Mouse (Mus musculus): ENCODE measurements around the gene Ipmk. TPM values are rescaled to one million over a fixed set of nuclear protein-coding genes. Genes with fewer than 3 reads are reported as not detected.
A peak's percentile ranks its signal among the peaks of the same experiment; 100 is the strongest.

Gene Ipmk
- polyA plus RNA-seq, 1 experiment from 2014 or later: 25.8 TPM

GRCm38 (mm10) chr10:71403638-71404037, 56.1 kb downstream of the Ipmk start:
- DNase-seq (ENCODE audit: low spot score) (no peak), ATAC-seq (replicated peaks; ENCODE audit: low FRiP score) (no peak)
- no peaks in the 10 kb centered on the region for H3K4me1 ChIP-seq (replicated peaks; ENCODE audit: control insufficient read depth, insufficient read depth, low read length)
- no peak overlapping the region for H3K4me3 ChIP-seq (ENCODE audit: low read depth, low read length)
- no peak overlapping the region for H3K27ac ChIP-seq (ENCODE audit: low read depth, low read length)
- H3K36me3 ChIP-seq (ENCODE audit: control insufficient read depth, insufficient read depth, low read length): no peaks in the 10 kb centered on the region
- H3K9ac ChIP-seq (ENCODE audit: low read length): no peak overlapping the region
- WGBS: 66% methylated on average over 3 of the region's 3 CpGs
- no peaks in the 10 kb centered on the region for H3K27me3 ChIP-seq (ENCODE audit: control insufficient read depth, insufficient read depth, low read length)
- H3K9me3 ChIP-seq (ENCODE audit: control insufficient read depth, low read length): no peaks in the 10 kb centered on the region
- no peak overlapping the region for H3K4me2 ChIP-seq (ENCODE audit: low read depth, low read length, severe bottlenecking)

GRCm38 (mm10) chr10:71405523-71406217, 58.1 kb downstream of the Ipmk start:
- no peak for DNase-seq (ENCODE audit: low spot score)
- Histone ChIP-seq H3K36me3 (ENCODE audit: control insufficient read depth, insufficient read depth, low read length) (no peaks in the 10 kb centered on the region), H3K27ac (ENCODE audit: low read depth, low read length) (no peak overlapping the region), H3K27me3 (ENCODE audit: control insufficient read depth, insufficient read depth, low read length) (no peaks in the 10 kb centered on the region), H3K9me3 (ENCODE audit: control insufficient read depth, low read length) (no peaks in the 10 kb centered on the region), H3K9ac (ENCODE audit: low read length) (no peak overlapping the region), H3K4me1 (replicated peaks; ENCODE audit: control insufficient read depth, insufficient read depth, low read length) (no peaks in the 10 kb centered on the region), H3K4me3 (ENCODE audit: low read depth, low read length) (no peak overlapping the region), H3K4me2 (ENCODE audit: low read depth, low read length, severe bottlenecking) (no peak overlapping the region)
- 88% methylated on average over 5 of the region's 5 CpGs for WGBS
- ATAC-seq (replicated peaks; ENCODE audit: low FRiP score): no peak

- ATAC-seq (replicated peaks; ENCODE audit: low FRiP score) (no peak), DNase-seq (ENCODE audit: low spot score) (no peak)
- no peak overlapping the region for H3K27ac ChIP-seq (ENCODE audit: low read depth, low read length)
- H3K27me3 ChIP-seq (ENCODE audit: control insufficient read depth, insufficient read depth, low read length): no peaks in the 10 kb centered on the region
- no peak overlapping the region for H3K4me3 ChIP-seq (ENCODE audit: low read depth, low read length)
- H3K4me1 ChIP-seq (replicated peaks; ENCODE audit: control insufficient read depth, insufficient read depth, low read length): no peaks in the 10 kb centered on the region
- 88% methylated on average over 5 of the region's 5 CpGs for WGBS
- no peak overlapping the region for H3K9ac ChIP-seq (ENCODE audit: low read length)
- no peak overlapping the region for H3K4me2 ChIP-seq (ENCODE audit: low read depth, low read length, severe bottlenecking)
- H3K9me3 ChIP-seq (ENCODE audit: control insufficient read depth, low read length): no peaks in the 10 kb centered on the region
- no peaks in the 10 kb centered on the region for H3K36me3 ChIP-seq (ENCODE audit: control insufficient read depth, insufficient read depth, low read length)
These were observed 62.4 kb downstream of the Ipmk start for GRCm38 (mm10) chr10:71409948-71410347.

GRCm38 (mm10) chr10:71413401-71413800, 65.8 kb downstream of the Ipmk start:
- Histone ChIP-seq H3K9ac (ENCODE audit: low read length) (no peak overlapping the region), H3K4me3 (ENCODE audit: low read depth, low read length) (no peak overlapping the region), H3K27me3 (ENCODE audit: control insufficient read depth, insufficient read depth, low read length) (no peaks in the 10 kb centered on the region), H3K36me3 (ENCODE audit: control insufficient read depth, insufficient read depth, low read length) (no peaks in the 10 kb centered on the region), H3K9me3 (ENCODE audit: control insufficient read depth, low read length) (no peaks in the 10 kb centered on the region), H3K4me2 (ENCODE audit: low read depth, low read length, severe bottlenecking) (no peak overlapping the region), H3K4me1 (replicated peaks; ENCODE audit: control insufficient read depth, insufficient read depth, low read length) (no peaks in the 10 kb centered on the region), H3K27ac (ENCODE audit: low read depth, low read length) (no peak overlapping the region)
- DNase-seq (ENCODE audit: low spot score) (no peak), ATAC-seq (replicated peaks; ENCODE audit: low FRiP score) (no peak)
- WGBS: 87% methylated on average over 12 of the region's 12 CpGs

GRCm38 (mm10) chr10:71421531-71421930, 74.0 kb downstream of the Ipmk start:
- H3K36me3 ChIP-seq (ENCODE audit: control insufficient read depth, insufficient read depth, low read length): no peaks in the 10 kb centered on the region
- DNase-seq (ENCODE audit: low spot score) (no peak), ATAC-seq (replicated peaks; ENCODE audit: low FRiP score) (no peak)
- H3K4me3 ChIP-seq (ENCODE audit: low read depth, low read length): no peak overlapping the region
- no peak overlapping the region for H3K4me2 ChIP-seq (ENCODE audit: low read depth, low read length, severe bottlenecking)
- no peaks in the 10 kb centered on the region for H3K27me3 ChIP-seq (ENCODE audit: control insufficient read depth, insufficient read depth, low read length)
- 65% methylated on average over 5 of the region's 5 CpGs for WGBS
- H3K4me1 ChIP-seq (replicated peaks; ENCODE audit: control insufficient read depth, insufficient read depth, low read length): no peaks in the 10 kb centered on the region
- H3K9ac ChIP-seq (ENCODE audit: low read length): no peak overlapping the region
- no peak overlapping the region for H3K27ac ChIP-seq (ENCODE audit: low read depth, low read length)
- no peaks in the 10 kb centered on the region for H3K9me3 ChIP-seq (ENCODE audit: control insufficient read depth, low read length)

GRCm38 (mm10) chr10:71422047-71423037, 74.8 kb downstream of the Ipmk start:
- Histone ChIP-seq H3K4me1 (replicated peaks; ENCODE audit: control insufficient read depth, insufficient read depth, low read length) (no peaks in the 10 kb centered on the region), H3K4me3 (ENCODE audit: low read depth, low read length) (no peak overlapping the region), H3K27me3 (ENCODE audit: control insufficient read depth, insufficient read depth, low read length) (no peaks in the 10 kb centered on the region), H3K36me3 (ENCODE audit: control insufficient read depth, insufficient read depth, low read length) (no peaks in the 10 kb centered on the region), H3K27ac (ENCODE audit: low read depth, low read length) (no peak overlapping the region), H3K9ac (ENCODE audit: low read length) (no peak overlapping the region), H3K4me2 (ENCODE audit: low read depth, low read length, severe bottlenecking) (no peak overlapping the region), H3K9me3 (ENCODE audit: control insufficient read depth, low read length) (no peaks in the 10 kb centered on the region)
- DNase-seq (ENCODE audit: low spot score): peak; percentile 89
- ATAC-seq (replicated peaks; ENCODE audit: low FRiP score): peak; percentile 73
- WGBS: 46% methylated on average over 14 of the region's 14 CpGs

- ATAC-seq (replicated peaks; ENCODE audit: low FRiP score) (no peak), DNase-seq (ENCODE audit: low spot score) (no peak)
- Histone ChIP-seq H3K27ac (ENCODE audit: low read depth, low read length) (no peak overlapping the region), H3K4me1 (replicated peaks; ENCODE audit: control insufficient read depth, insufficient read depth, low read length) (no peaks in the 10 kb centered on the region), H3K4me3 (ENCODE audit: low read depth, low read length) (no peak overlapping the region), H3K4me2 (ENCODE audit: low read depth, low read length, severe bottlenecking) (no peak overlapping the region), H3K9me3 (ENCODE audit: control insufficient read depth, low read length) (no peaks in the 10 kb centered on the region; the same call in 1 of the 2 replicates), H3K9ac (ENCODE audit: low read length) (no peak overlapping the region), H3K36me3 (ENCODE audit: control insufficient read depth, insufficient read depth, low read length) (no peaks in the 10 kb centered on the region), H3K27me3 (ENCODE audit: control insufficient read depth, insufficient read depth, low read length) (no peaks in the 10 kb centered on the region)
- WGBS: 80% methylated on average over 6 of the region's 6 CpGs
These were observed 79.2 kb downstream of the Ipmk start for GRCm38 (mm10) chr10:71426740-71427139.

- DNase-seq (ENCODE audit: low spot score) (no peak), ATAC-seq (replicated peaks; ENCODE audit: low FRiP score) (no peak)
- Histone ChIP-seq H3K36me3 (ENCODE audit: control insufficient read depth, insufficient read depth, low read length) (no peaks in the 10 kb centered on the region), H3K9ac (ENCODE audit: low read length) (no peak overlapping the region), H3K9me3 (ENCODE audit: control insufficient read depth, low read length) (no peaks in the 10 kb centered on the region; the same call in 1 of the 2 replicates), H3K27me3 (ENCODE audit: control insufficient read depth, insufficient read depth, low read length) (no peaks in the 10 kb centered on the region), H3K4me2 (ENCODE audit: low read depth, low read length, severe bottlenecking) (no peak overlapping the region), H3K27ac (ENCODE audit: low read depth, low read length) (no peak overlapping the region), H3K4me3 (ENCODE audit: low read depth, low read length) (no peak overlapping the region), H3K4me1 (replicated peaks; ENCODE audit: control insufficient read depth, insufficient read depth, low read length) (no peaks in the 10 kb centered on the region)
- WGBS: 77% methylated on average over 10 of the region's 10 CpGs
These were observed 79.8 kb downstream of the Ipmk start for GRCm38 (mm10) chr10:71427381-71427780.
